ENCODE assay signal across 8 mouse cellular contexts in genomic region chr2:129947847-129948553, GRCm38 (mm10).
DNase-seq lines count a peak whose midpoint lies in the region; ATAC-seq lines count a peak whose summit lies in the region.

No protein-coding gene starts in this region.

- peaks cover 7% of the 10 kb centered on the region; the same call in 1 of the 2 replicates for H3K9me3 ChIP-seq in megakaryocyte, embryonic 14.5 days
- H3K9me3 ChIP-seq in forebrain, embryonic 13.5 days (replicated peaks), result no peaks in the 10 kb centered on the region
- H3K9me3 ChIP-seq in liver, embryonic 12.5 days (replicated peaks), result no peaks in the 10 kb centered on the region
- no peaks in the 10 kb centered on the region for H3K9me3 ChIP-seq in stomach, embryonic 14.5 days (ENCODE audit: control insufficient read depth, low read depth, low read length)

- peak overlapping the region; percentile 48 for H3K9ac ChIP-seq in forebrain, embryonic 13.5 days
- no peak overlapping the region for H3K9ac ChIP-seq in liver, embryonic 12.5 days
- no peak overlapping the region for H3K9ac ChIP-seq in stomach, embryonic 14.5 days (replicated peaks; ENCODE audit: low read depth, low read length)

- peak overlapping the region; percentile 51 for H3K4me3 ChIP-seq in megakaryocyte, embryonic 14.5 days (replicated peaks)
- peak overlapping the region; percentile 23 for H3K4me3 ChIP-seq in forebrain, embryonic 13.5 days
- peak overlapping the region; percentile 8; the same call in 1 of the 2 replicates for H3K4me3 ChIP-seq in liver, embryonic 12.5 days
- H3K4me3 ChIP-seq in stomach, embryonic 14.5 days (ENCODE audit: low read depth, low read length), result no peak overlapping the region

- WGBS in forebrain, embryonic 13.5 days, result 37% methylated on average over 20 of the region's 20 CpGs
- 45% methylated on average over 20 of the region's 20 CpGs for WGBS in liver, embryonic 12.5 days (ENCODE audit: insufficient replicate concordance)
- WGBS in stomach, embryonic 14.5 days, result 42% methylated on average over 20 of the region's 20 CpGs

- H3K4me1 ChIP-seq in megakaryocyte, embryonic 14.5 days, result no peaks in the 10 kb centered on the region
- peaks cover 7% of the 10 kb centered on the region for H3K4me1 ChIP-seq in forebrain, embryonic 13.5 days
- no peaks in the 10 kb centered on the region for H3K4me1 ChIP-seq in liver, embryonic 12.5 days
- H3K4me1 ChIP-seq in stomach, embryonic 14.5 days (ENCODE audit: control insufficient read depth, insufficient read depth, low read length), result no peaks in the 10 kb centered on the region

- no peak for ATAC-seq in megakaryocyte, adult 5-6 weeks (ENCODE audit: poor library complexity, severe bottlenecking)
- ATAC-seq in forebrain, embryonic 13.5 days, result no peak; the same call in 1 of the 2 replicates
- no peak for ATAC-seq in liver, embryonic 12.5 days
- no peak for ATAC-seq in stomach, embryonic 14.5 days (ENCODE audit: insufficient number of reproducible peaks, insufficient read depth, low FRiP score, low read depth)
- ATAC-seq in CD4-positive, CD25-positive, alpha-beta regulatory T cell, adult 4 months, result no peak

- DNase-seq in cerebellum, postnatal 25 days, result no peak
- DNase-seq in right cerebral cortex, postnatal 36 days (ENCODE audit: low spot score in 2 of 2), result no peak

- peak overlapping the region; percentile 51 for H3K4me2 ChIP-seq in forebrain, embryonic 13.5 days
- H3K4me2 ChIP-seq in liver, embryonic 12.5 days, result peak overlapping the region; percentile 46
- peak overlapping the region; percentile 33 for H3K4me2 ChIP-seq in stomach, embryonic 14.5 days (replicated peaks; ENCODE audit: low read depth, low read length)

- peaks cover 6% of the 10 kb centered on the region for H3K27me3 ChIP-seq in megakaryocyte, embryonic 14.5 days (replicated peaks)
- no peaks in the 10 kb centered on the region for H3K27me3 ChIP-seq in forebrain, embryonic 13.5 days
- no peaks in the 10 kb centered on the region for H3K27me3 ChIP-seq in liver, embryonic 12.5 days (replicated peaks)
- H3K27me3 ChIP-seq in stomach, embryonic 14.5 days (ENCODE audit: control insufficient read depth, insufficient read depth, low read length), result no peaks in the 10 kb centered on the region

- no peak overlapping the region for H3K27ac ChIP-seq in forebrain, embryonic 13.5 days
- no peak overlapping the region for H3K27ac ChIP-seq in liver, embryonic 12.5 days
- no peak overlapping the region for H3K27ac ChIP-seq in stomach, embryonic 14.5 days (ENCODE audit: low read length)

- no peaks in the 10 kb centered on the region for H3K36me3 ChIP-seq in megakaryocyte, embryonic 14.5 days (replicated peaks; ENCODE audit: low read length)
- no peaks in the 10 kb centered on the region for H3K36me3 ChIP-seq in forebrain, embryonic 13.5 days (ENCODE audit: poor library complexity, severe bottlenecking)
- no peaks in the 10 kb centered on the region for H3K36me3 ChIP-seq in liver, embryonic 12.5 days
- no peaks in the 10 kb centered on the region for H3K36me3 ChIP-seq in stomach, embryonic 14.5 days (ENCODE audit: control insufficient read depth, insufficient read depth, low read length)
